Mouse (Mus musculus) embryonic facial prominence, embryonic 13.5 days (tissue): ENCODE data around the gene Sema4d. TPM values are rescaled to one million over a fixed set of nuclear protein-coding genes. Genes with fewer than 3 reads are reported as not detected.

Source experiments
- ATAC-seq: fragments of 200-750 bp; cut with Nextera tagmentation; 2 replicates; pipeline ENCODE4 v1.8.0; 2017; ENCODE audit warnings: low read depth; ENCODE audit not compliant: insufficient number of reproducible peaks, insufficient read depth, low FRiP score, low TSS enrichment
- H3K27ac ChIP-seq: fragments of 300-500 bp; sonication (generic); 2 replicates; pipeline ENCODE4 v1.5.1; 2015; ENCODE audit warnings: moderate library complexity, mild to moderate bottlenecking, inconsistent platforms
- H3K27me3 ChIP-seq: fragments of 300-500 bp; sonication (generic); 2 replicates; pipeline ENCODE4 v1.6.1; 2015; ENCODE audit warnings: mild to moderate bottlenecking, inconsistent platforms
- H3K36me3 ChIP-seq: fragments of 300-500 bp; sonication (generic); 2 replicates; pipeline ENCODE4 v1.6.1; 2015; ENCODE audit warnings: mild to moderate bottlenecking, inconsistent platforms
- H3K4me1 ChIP-seq: fragments of 300-500 bp; sonication (generic); 2 replicates; pipeline ENCODE4 v1.6.1; 2015; ENCODE audit warnings: inconsistent platforms
- H3K4me2 ChIP-seq: fragments of 300-500 bp; sonication (generic); 2 replicates; pipeline ENCODE4 v1.6.1; 2015; ENCODE audit warnings: moderate library complexity, mild to moderate bottlenecking, inconsistent platforms
- H3K4me3 ChIP-seq: fragments of 300-500 bp; sonication (generic); 2 replicates; pipeline ENCODE4 v1.5.1; 2015; ENCODE audit warnings: mild to moderate bottlenecking, inconsistent platforms
- H3K9ac ChIP-seq: fragments of 300-500 bp; sonication (generic); 2 replicates; pipeline ENCODE4 v1.6.1; 2015; ENCODE audit warnings: mild to moderate bottlenecking, inconsistent platforms
- H3K9me3 ChIP-seq: fragments of 300-500 bp; sonication (generic); 2 replicates; pipeline ENCODE4 v1.6.1; 2016; ENCODE audit warnings: inconsistent platforms
- WGBS: fragments of 180-500 bp; shearing (Covaris S2); methylation state at CpG from one replicate; pipeline ENCODE4 v1.1.7; 2015; ENCODE audit warnings: mixed read lengths; 5-methylcytosine and 5-hydroxymethylcytosine counted together
- polyA plus RNA-seq: library from polyadenylated mRNA; unstranded; fragments of >200 nt; fragmentation: Nextera tagmentation; extraction: Ambion mirVana; gene quantifications from 2 replicates; pipeline ENCODE4 v1.2.1, GENCODE M21; 2015

The Sema4d gene
- polyA plus RNA-seq, 1 experiment from 2014 or later: 7.3 TPM

DNA sequence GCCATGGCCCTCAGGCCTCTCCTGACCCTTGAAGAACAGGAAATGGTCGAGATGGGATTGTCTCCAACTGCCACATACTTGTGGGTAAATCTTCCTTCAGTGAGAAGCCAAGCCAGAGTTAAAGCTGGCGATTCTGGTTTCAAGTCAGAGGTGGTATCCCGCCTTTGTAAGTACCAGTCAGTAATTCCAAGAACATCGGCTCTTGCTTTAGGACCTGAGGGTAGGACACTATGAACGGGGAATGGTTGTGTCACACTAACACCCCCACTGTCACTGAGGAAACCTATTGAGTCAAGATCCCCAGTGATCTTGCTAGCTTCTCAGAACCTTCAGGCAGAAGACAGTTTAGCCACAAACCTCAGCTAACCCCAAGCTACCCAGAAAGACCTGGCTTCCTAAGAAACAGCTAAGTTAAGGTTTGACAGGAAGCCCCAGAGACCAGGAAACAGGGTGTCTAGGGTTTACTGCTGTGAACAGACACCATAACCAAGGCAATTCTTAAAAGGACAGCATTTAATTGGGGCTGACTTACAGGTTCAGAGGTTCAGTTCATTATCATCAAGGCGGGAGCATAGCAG lies 17.3 kb downstream of the Sema4d start:
- no peak overlapping the region for H3K9ac ChIP-seq
- peaks cover 10% of the 10 kb centered on the region for H3K4me1 ChIP-seq
- no peak overlapping the region for H3K27ac ChIP-seq
- H3K4me2 ChIP-seq: no peak overlapping the region
- 79% methylated on average over 6 of the region's 6 CpGs for WGBS
- no peak overlapping the region for H3K4me3 ChIP-seq
- no peaks in the 10 kb centered on the region for H3K9me3 ChIP-seq
- H3K36me3 ChIP-seq: no peaks in the 10 kb centered on the region
- no peak for ATAC-seq
- no peaks in the 10 kb centered on the region for H3K27me3 ChIP-seq

DNA sequence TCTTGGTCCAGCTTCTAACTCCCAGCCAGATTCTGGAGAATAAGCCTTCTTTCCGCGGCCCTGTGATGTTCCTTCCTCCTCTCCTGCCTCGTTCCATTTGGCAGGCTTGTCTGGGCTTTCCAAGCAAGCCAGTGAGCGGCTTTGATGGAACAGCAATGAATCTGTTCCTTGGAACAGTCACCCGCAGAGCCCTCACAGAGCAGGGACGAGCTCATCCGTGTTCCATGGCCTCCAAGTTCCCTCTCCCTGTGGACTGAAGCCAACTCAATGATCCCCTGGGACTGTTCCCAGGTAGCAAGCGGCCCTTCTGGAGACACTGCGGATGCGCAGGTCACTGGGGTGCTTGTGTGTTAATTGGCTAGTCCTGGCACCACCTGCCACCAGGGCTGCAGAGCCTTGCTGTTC lies 21.7 kb downstream of the Sema4d start:
- ATAC-seq: 0 out of 2 replicates have a peak, but pooled peaks have one; percentile 43
- no peaks in the 10 kb centered on the region for H3K36me3 ChIP-seq
- H3K4me3 ChIP-seq: no peak overlapping the region
- no peak overlapping the region for H3K4me2 ChIP-seq
- no peaks in the 10 kb centered on the region for H3K27me3 ChIP-seq
- H3K4me1 ChIP-seq: peaks cover 13% of the 10 kb centered on the region
- H3K9me3 ChIP-seq: no peaks in the 10 kb centered on the region
- H3K9ac ChIP-seq: no peak overlapping the region
- 86% methylated on average over 10 of the region's 10 CpGs for WGBS
- H3K27ac ChIP-seq: no peak overlapping the region

DNA sequence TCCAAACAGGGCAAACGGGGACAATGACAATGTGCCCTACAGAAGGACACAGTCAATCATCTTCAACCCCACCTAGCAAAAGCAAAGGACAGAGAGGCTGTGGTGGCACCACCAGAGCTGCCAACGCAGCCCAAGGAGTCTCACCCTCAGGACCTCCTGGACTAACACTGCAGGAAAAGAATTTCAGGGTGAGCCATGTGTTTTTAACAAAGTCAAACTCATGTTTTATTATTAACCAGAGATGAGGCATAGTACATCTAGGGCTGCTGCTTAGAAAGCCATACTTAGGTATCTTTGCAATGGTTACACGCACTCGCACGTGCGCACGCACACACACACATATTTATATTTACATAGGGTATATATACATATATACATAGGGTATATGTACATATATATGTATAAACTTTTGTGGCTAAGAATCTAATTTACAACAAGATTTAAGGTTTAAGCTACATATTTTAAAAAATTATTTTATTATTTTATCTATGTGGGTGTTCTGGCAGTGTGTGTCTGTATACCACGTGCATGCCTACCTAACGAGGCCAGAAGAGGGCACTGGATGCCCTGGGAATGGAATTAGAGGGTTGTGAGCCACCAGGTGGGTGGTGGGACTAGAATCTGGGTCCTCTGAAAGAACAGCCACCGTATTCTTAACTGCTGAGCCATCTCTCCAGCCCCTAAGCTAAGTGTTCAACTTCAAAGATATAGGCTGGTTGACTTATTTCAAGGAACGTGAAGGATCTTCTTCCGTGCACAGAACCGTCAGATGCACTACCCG lies 22.7 kb downstream of the Sema4d start:
- no peak overlapping the region for H3K27ac ChIP-seq
- H3K36me3 ChIP-seq: no peaks in the 10 kb centered on the region
- no peak overlapping the region for H3K4me3 ChIP-seq
- no peaks in the 10 kb centered on the region for H3K27me3 ChIP-seq
- H3K9ac ChIP-seq: no peak overlapping the region
- no peak overlapping the region for H3K4me2 ChIP-seq
- no peaks in the 10 kb centered on the region for H3K9me3 ChIP-seq
- WGBS: 90% methylated on average over 14 of the region's 14 CpGs
- ATAC-seq: no peak
- peaks cover 11% of the 10 kb centered on the region; the same call in 1 of the 2 replicates for H3K4me1 ChIP-seq

DNA sequence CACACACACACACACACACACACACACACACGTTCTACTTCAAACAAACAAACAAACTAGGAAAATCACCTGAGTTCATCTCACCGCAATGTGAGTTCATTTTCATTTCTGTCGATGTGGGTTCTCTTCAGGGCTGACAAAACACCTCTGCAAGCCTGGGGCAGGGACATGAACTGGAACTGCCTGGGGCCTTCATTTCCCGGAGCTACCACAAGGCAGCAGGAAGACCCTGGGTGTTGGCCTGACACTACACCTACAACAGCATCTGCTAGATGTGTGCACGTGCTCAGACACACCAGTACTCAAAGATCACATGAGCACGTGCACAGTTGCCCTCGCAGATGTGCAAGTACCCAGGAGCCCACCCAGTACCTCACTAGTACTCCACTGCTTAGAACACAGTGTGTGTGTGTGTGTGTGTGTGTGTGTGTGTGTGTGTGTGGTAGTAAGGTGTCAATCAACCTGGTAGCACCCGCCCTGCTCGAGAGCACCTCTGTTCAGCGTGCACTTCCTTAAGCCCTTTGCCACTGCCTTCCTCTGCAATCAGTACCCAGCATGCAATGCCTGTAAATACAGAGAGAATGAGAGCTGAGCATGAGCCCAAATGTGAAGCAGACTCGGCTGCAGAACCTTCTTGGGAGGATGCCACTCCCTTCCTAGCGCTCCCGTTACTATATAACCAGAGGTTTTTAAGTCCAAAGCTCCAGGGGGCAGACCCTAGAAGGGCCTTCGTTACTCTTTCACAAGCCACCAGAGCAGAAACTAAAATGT lies 25.4 kb downstream of the Sema4d start:
- Histone ChIP-seq H3K36me3 (no peaks in the 10 kb centered on the region), H3K27ac (no peak overlapping the region), H3K9me3 (no peaks in the 10 kb centered on the region), H3K4me2 (no peak overlapping the region), H3K4me1 (peaks cover 17% of the 10 kb centered on the region; the same call in 1 of the 2 replicates), H3K4me3 (no peak overlapping the region), H3K27me3 (no peaks in the 10 kb centered on the region), H3K9ac (no peak overlapping the region)
- no peak for ATAC-seq
- 72% methylated on average over 14 of the region's 14 CpGs for WGBS

DNA sequence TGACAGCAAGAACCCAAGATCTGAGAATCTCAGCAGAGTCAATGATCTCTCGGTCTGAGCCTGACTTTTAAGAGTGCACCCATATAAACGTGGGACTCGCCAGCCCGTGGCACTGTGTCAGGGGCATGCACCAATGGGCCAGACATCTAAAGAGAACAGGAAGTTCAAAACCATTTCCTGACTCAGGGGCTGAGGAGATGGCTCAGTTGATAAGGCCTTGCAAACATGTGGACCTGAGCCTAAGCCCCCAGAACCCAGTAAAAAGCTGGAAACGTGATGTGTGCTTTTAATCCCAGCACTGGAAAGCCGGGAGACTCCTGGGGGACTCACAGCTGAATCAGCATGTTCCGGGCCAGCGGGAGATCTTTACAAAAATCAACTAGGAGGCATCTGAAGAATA lies 26.0 kb downstream of the Sema4d start:
- H3K9me3 ChIP-seq: no peaks in the 10 kb centered on the region
- no peak overlapping the region for H3K4me3 ChIP-seq
- 60% methylated on average over 8 of the region's 8 CpGs for WGBS
- H3K36me3 ChIP-seq: no peaks in the 10 kb centered on the region
- no peak overlapping the region for H3K9ac ChIP-seq
- no peak for ATAC-seq
- no peaks in the 10 kb centered on the region for H3K27me3 ChIP-seq
- H3K27ac ChIP-seq: no peak overlapping the region
- H3K4me2 ChIP-seq: no peak overlapping the region
- peaks cover 20% of the 10 kb centered on the region for H3K4me1 ChIP-seq

DNA sequence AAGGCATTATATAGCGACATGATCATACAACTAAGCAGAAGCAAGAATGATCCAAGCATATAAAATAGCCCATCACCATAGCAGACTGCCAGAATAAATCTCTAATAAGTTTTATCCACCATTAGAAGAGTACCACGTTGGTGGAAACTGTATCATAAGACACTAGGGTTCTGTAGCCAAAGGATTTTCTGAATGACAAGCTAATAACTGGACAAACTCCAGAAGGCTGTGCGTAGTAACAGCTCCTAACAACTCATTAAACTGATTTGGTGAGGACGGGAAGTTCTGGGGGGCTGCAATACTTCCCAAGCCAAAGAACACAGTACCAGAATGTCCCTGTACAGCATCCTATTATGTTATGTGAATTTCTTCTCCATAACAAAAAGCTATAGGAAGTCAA lies 26.8 kb downstream of the Sema4d start:
- 92% methylated on average over 4 of the region's 4 CpGs for WGBS
- no peak overlapping the region for H3K4me2 ChIP-seq
- H3K4me1 ChIP-seq: peaks cover 22% of the 10 kb centered on the region
- H3K27ac ChIP-seq: no peak overlapping the region
- H3K36me3 ChIP-seq: no peaks in the 10 kb centered on the region
- H3K4me3 ChIP-seq: no peak overlapping the region
- no peaks in the 10 kb centered on the region for H3K9me3 ChIP-seq
- no peak for ATAC-seq
- no peaks in the 10 kb centered on the region for H3K27me3 ChIP-seq
- H3K9ac ChIP-seq: no peak overlapping the region

DNA sequence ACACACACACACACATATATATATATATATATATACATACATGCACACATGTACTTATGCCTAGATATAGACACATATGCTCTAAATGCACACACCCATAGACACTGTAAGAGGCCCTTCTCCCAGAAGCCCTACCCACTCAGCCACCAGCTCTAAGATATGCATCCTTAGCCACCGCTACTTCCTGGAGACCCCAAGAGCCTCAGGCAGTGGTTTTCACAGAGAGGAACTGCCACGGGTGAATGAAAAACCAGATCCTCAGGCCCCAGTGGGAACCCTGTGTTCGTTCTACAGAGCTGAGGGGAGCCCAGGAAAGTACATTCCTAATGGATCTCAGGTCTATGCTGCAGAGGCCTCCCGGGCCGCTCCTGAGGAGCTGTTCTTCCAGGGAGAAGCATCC lies 28.2 kb downstream of the Sema4d start:
- Histone ChIP-seq H3K9me3 (no peaks in the 10 kb centered on the region), H3K4me2 (no peak overlapping the region), H3K4me3 (no peak overlapping the region), H3K4me1 (peaks cover 35% of the 10 kb centered on the region), H3K27me3 (no peaks in the 10 kb centered on the region), H3K9ac (no peak overlapping the region), H3K36me3 (no peaks in the 10 kb centered on the region), H3K27ac (no peak overlapping the region)
- 61% methylated on average over 5 of the region's 5 CpGs for WGBS
- no peak for ATAC-seq

DNA sequence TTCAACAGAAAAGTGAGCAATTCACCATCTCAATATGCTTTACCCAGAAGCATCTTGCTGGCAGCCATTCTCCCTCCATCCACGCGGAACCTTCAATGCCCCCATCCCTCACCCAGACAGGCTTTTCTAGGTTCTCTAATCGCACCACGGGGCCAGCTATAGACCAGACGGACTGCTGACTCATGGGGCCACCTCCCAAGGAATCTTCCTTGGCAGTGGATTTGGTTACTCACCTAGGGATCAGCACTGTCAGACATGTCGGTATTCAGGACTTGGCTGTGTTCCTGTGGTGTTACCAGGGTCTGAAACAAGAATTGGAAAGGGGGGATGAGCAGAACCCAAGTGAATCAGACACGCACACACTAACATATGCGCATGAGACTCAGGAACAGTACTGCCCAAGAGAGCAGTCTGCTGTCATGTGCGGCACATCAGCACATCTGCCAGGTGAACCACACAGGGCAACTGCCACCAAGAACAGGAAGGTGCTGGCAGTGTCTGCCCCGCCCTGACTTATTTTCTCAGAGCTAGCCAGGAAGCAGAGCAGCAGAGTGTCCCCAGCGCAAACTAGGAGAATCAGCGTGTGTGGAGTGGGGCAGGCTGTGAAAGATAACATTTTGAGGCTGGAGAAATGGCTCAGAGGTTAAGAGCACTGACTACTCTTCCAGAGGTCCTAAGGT lies 30.4 kb downstream of the Sema4d start:
- Histone ChIP-seq H3K27ac (no peak overlapping the region), H3K36me3 (no peaks in the 10 kb centered on the region), H3K4me3 (no peak overlapping the region), H3K27me3 (no peaks in the 10 kb centered on the region), H3K9me3 (no peaks in the 10 kb centered on the region), H3K4me2 (no peak overlapping the region), H3K4me1 (peaks cover 38% of the 10 kb centered on the region), H3K9ac (no peak overlapping the region)
- no peak for ATAC-seq
- 81% methylated on average over 12 of the region's 12 CpGs for WGBS

DNA sequence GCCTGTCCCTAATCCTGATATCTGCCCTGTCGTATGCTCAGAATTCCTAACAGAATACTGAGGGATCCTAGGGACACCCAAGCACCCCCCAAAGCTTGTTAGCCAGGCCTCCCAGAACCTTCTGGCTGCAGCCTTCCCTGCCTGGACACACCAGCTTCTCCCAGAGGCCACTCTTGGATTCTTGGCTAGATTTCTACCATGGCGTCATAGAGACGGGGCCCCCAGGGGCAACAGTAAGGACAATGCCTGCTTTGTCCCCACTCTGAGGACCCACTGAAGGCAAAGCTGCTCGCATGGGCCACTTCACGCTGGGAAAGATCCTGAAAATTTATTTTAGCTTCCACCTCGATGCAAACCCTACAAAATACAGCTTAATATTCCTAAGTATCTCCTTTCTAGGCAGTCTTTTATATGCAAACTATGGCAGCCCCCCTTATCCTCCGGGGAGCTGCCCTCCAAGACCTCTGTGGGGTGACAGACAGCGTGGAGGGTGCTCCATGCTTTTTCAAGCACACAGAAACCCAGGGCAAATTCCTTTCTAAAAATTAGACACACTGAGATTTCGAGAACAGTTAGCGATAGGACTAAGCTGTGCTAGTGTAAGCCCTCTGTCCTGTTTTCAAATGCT lies 32.2 kb downstream of the Sema4d start:
- no peak for ATAC-seq

DNA sequence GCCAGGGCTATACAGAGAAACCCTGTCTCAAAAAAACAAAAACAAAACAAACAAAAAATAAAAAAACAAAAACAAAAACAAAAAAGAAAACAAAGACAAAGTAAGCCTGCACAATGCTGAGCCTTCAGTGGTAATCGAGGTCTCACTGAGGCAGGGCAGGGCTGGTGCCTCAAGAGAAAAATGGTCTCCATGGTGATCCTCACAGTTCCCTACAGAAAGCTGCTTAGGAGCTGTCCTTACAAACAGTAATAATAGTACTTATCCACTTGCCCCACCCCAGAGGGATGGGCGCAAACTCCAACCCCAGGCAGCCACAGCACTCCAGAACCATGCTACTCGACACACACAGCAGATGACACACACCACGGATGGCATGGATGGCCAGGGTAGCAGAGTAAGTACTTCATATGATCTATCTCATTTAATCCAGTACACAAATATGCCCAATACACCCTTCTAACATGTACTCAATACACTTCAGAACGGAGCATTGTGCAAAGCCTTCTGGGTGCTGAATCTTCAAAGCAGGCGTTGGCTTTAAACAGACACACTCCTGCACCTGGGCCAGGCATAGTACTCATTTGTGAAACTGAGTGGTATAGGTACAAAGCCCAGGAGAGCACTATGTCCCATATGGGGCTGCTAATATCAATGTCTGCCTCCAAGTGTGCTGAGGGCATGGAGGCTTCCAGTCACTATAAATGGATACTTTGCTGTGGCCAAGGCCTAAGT lies 34.1 kb downstream of the Sema4d start:
- 94% methylated on average over 6 of the region's 6 CpGs for WGBS

More for the DNA sequence above, 32.2 kb downstream of the Sema4d start:
- H3K9me3 ChIP-seq: no peaks in the 10 kb centered on the region
- H3K4me2 ChIP-seq: no peak overlapping the region
- 0 out of 2 replicates have a peak overlapping the region, but pooled peaks have one; percentile 2 for H3K9ac ChIP-seq
- no peaks in the 10 kb centered on the region for H3K36me3 ChIP-seq
- peak overlapping the region; percentile 18 for H3K27ac ChIP-seq
- H3K4me3 ChIP-seq: no peak overlapping the region
- H3K27me3 ChIP-seq: no peaks in the 10 kb centered on the region
- peaks cover 44% of the 10 kb centered on the region for H3K4me1 ChIP-seq
- 50% methylated on average over 10 of the region's 10 CpGs for WGBS

More for the DNA sequence above, 34.1 kb downstream of the Sema4d start:
- Histone ChIP-seq H3K36me3 (no peaks in the 10 kb centered on the region), H3K4me1 (peaks cover 59% of the 10 kb centered on the region), H3K4me2 (no peak overlapping the region), H3K27me3 (no peaks in the 10 kb centered on the region), H3K9ac (no peak overlapping the region), H3K4me3 (no peak overlapping the region), H3K27ac (no peak overlapping the region), H3K9me3 (no peaks in the 10 kb centered on the region)
- ATAC-seq: no peak
